Mouse (Mus musculus) kidney, adult 2 months (tissue): ENCODE data around the gene Ssbp1. TPM values are rescaled to one million over a fixed set of nuclear protein-coding genes. Genes with fewer than 3 reads are reported as not detected.

ENCODE experiments used
- DNase-seq: peaks from one replicate; pipeline ENCODE4 v3.0.0; 2021
- H3K27ac ChIP-seq: fragments of 200-500 bp; 2 replicates; pipeline ENCODE4 v1.5.1; 2012; ENCODE audit warnings: low read depth, low read length, control low read depth, inconsistent platforms; ENCODE audit not compliant: insufficient read depth
- H3K27me3 ChIP-seq: fragments of 200-500 bp; replicated peaks from 2 replicates; pipeline ENCODE4 v1.6.1; 2012; ENCODE audit warnings: mild to moderate bottlenecking, moderate library complexity, low read length, inconsistent platforms; ENCODE audit not compliant: control insufficient read depth, insufficient read depth
- H3K36me3 ChIP-seq: fragments of 200-500 bp; 2 replicates; pipeline ENCODE4 v1.6.1; 2012; ENCODE audit warnings: mild to moderate bottlenecking, moderate library complexity, low read length, inconsistent platforms; ENCODE audit not compliant: control insufficient read depth, insufficient read depth
- H3K4me1 ChIP-seq: fragments of 200-500 bp; 2 replicates; pipeline ENCODE4 v1.6.1; 2011; ENCODE audit warnings: low read length; ENCODE audit not compliant: control insufficient read depth, insufficient read depth
- H3K4me3 ChIP-seq: fragments of 200-500 bp; 2 replicates; pipeline ENCODE4 v1.5.1; 2011; ENCODE audit warnings: mild to moderate bottlenecking, low read depth, low read length, control low read depth; ENCODE audit not compliant: insufficient read depth
- CTCF ChIP-seq: fragments of 200-500 bp; conservative IDR thresholded peaks from 2 replicates; pipeline ENCODE4 v1.5.1; 2011; ENCODE audit warnings: low read depth, mild to moderate bottlenecking, control low read depth, low read length, moderate library complexity, mixed read lengths; ENCODE audit not compliant: insufficient read depth, insufficient read length
- POLR2A ChIP-seq: fragments of 200-500 bp; IDR thresholded peaks from one replicate; pipeline ENCODE4 v1.6.1; 2011; ENCODE audit warnings: low read depth, low read length, control low read depth
- WGBS: fragments of 180-500 bp; shearing (Covaris S2); methylation state at CpG from one replicate; pipeline ENCODE4 v1.1.7; 2018; 5-methylcytosine and 5-hydroxymethylcytosine counted together
- polyA plus RNA-seq: library from polyadenylated mRNA; depleted of rRNA; stranded (reverse); fragments of >200 nt; gene quantifications from 2 replicates; pipeline ENCODE4 v1.2.3, GENCODE M21; 2012

Gene Ssbp1
- polyA plus RNA-seq, 1 experiment, result 13.5 TPM

- WGBS, result 83% methylated on average over 3 of the region's 3 CpGs
- no peaks in the 10 kb centered on the region for H3K27me3 ChIP-seq
Observed at GRCm38 (mm10) chr6:40430878-40431277, 40.3 kb upstream of the Ssbp1 start.

GRCm38 (mm10) chr6:40431356-40431755, 39.8 kb upstream of the Ssbp1 start:
- Histone ChIP-seq H3K4me3 (no peak overlapping the region), H3K36me3 (no peaks in the 10 kb centered on the region), H3K27ac (no peak overlapping the region), H3K4me1 (no peaks in the 10 kb centered on the region), H3K27me3 (no peaks in the 10 kb centered on the region)
- 55% methylated on average over 4 of the region's 4 CpGs for WGBS
- no peak for TF ChIP-seq CTCF
- DNase-seq, result peak; percentile 17

More at GRCm38 (mm10) chr6:40430878-40431277, 40.3 kb upstream of the Ssbp1 start:
- TF ChIP-seq CTCF (no peak), POLR2A (no peak)
- Histone ChIP-seq H3K36me3 (no peaks in the 10 kb centered on the region), H3K27ac (no peak overlapping the region), H3K4me1 (no peaks in the 10 kb centered on the region), H3K4me3 (no peak overlapping the region)
- no peak for DNase-seq

GRCm38 (mm10) chr6:40431812-40432211, 39.3 kb upstream of the Ssbp1 start:
- TF ChIP-seq POLR2A (no peak), CTCF (no peak)

GRCm38 (mm10) chr6:40432346-40433275, 38.5 kb upstream of the Ssbp1 start:
- Histone ChIP-seq H3K36me3 (no peaks in the 10 kb centered on the region), H3K4me1 (no peaks in the 10 kb centered on the region), H3K27me3 (no peaks in the 10 kb centered on the region), H3K27ac (no peak overlapping the region), H3K4me3 (no peak overlapping the region)
- TF ChIP-seq POLR2A (no peak), CTCF (no peak)
- 90% methylated on average over 17 of the region's 17 CpGs for WGBS
- DNase-seq, result no peak

More at GRCm38 (mm10) chr6:40431812-40432211, 39.3 kb upstream of the Ssbp1 start:
- Histone ChIP-seq H3K4me1 (no peaks in the 10 kb centered on the region), H3K36me3 (no peaks in the 10 kb centered on the region), H3K27ac (no peak overlapping the region), H3K4me3 (no peak overlapping the region), H3K27me3 (no peaks in the 10 kb centered on the region)
- DNase-seq, result no peak

- WGBS, result 28% methylated on average over 7 of the region's 7 CpGs
- Histone ChIP-seq H3K27me3 (no peaks in the 10 kb centered on the region), H3K27ac (no peak overlapping the region), H3K4me1 (no peaks in the 10 kb centered on the region), H3K36me3 (no peaks in the 10 kb centered on the region), H3K4me3 (peak overlapping the region; percentile 98; the same call in 1 of the 2 replicates)
- no peak for DNase-seq
- TF ChIP-seq POLR2A, result no peak
- no peak for TF ChIP-seq CTCF
Observed at GRCm38 (mm10) chr6:40434697-40435096, 36.5 kb upstream of the Ssbp1 start.

- WGBS, result under 1% methylated on average over 64 of the region's 72 CpGs
- peak; percentile 27 for DNase-seq
Observed at GRCm38 (mm10) chr6:40435151-40436046, 35.8 kb upstream of the Ssbp1 start.

GRCm38 (mm10) chr6:40436047-40436483, 35.1 kb upstream of the Ssbp1 start, which contains the start of gene E330009J07Rik:
Gene E330009J07Rik (minus strand): TSS chr6:40436135.
- under 1% methylated on average over 38 of the region's 38 CpGs for WGBS

More at GRCm38 (mm10) chr6:40435151-40436046, 35.8 kb upstream of the Ssbp1 start:
- Histone ChIP-seq H3K27me3 (no peaks in the 10 kb centered on the region), H3K4me1 (no peaks in the 10 kb centered on the region), H3K36me3 (no peaks in the 10 kb centered on the region), H3K4me3 (peak overlapping the region; percentile 98), H3K27ac (no peak overlapping the region)
- no peak for TF ChIP-seq POLR2A
- TF ChIP-seq CTCF, result no peak

More at GRCm38 (mm10) chr6:40436047-40436483, 35.1 kb upstream of the Ssbp1 start, which contains the start of gene E330009J07Rik:
- no peaks in the 10 kb centered on the region for H3K27me3 ChIP-seq
- TF ChIP-seq POLR2A (no peak), CTCF (no peak)
- H3K36me3 ChIP-seq, result no peaks in the 10 kb centered on the region
- no peaks in the 10 kb centered on the region for H3K4me1 ChIP-seq
- DNase-seq, result peak; percentile 85
- H3K4me3 ChIP-seq, result peak within 1 kb of the TSS; percentile 98
- H3K27ac ChIP-seq, result no peak within 1 kb of the TSS
